Mouse (Mus musculus): ENCODE results near the gene Btd.

Btd gene

GRCm38 (mm10) chr14:31645920-31646319, 5.1 kb downstream of the Btd start:
- no peak for DNase-seq (ENCODE audit: low spot score in 2 of 2)

GRCm38 (mm10) chr14:31647991-31648390, 7.2 kb downstream of the Btd start:
- no peak for DNase-seq (ENCODE audit: low spot score in 2 of 2)

GRCm38 (mm10) chr14:31650347-31650746, 9.5 kb downstream of the Btd start:
- no peak for DNase-seq (ENCODE audit: low spot score in 2 of 2)

- no peak for DNase-seq (ENCODE audit: low spot score in 2 of 2)
Measured at GRCm38 (mm10) chr14:31651206-31651605, 10.4 kb downstream of the Btd start.

- DNase-seq (ENCODE audit: low spot score in 2 of 2) = no peak
Measured at GRCm38 (mm10) chr14:31652106-31652505, 11.3 kb downstream of the Btd start.

- DNase-seq (ENCODE audit: low spot score in 2 of 2) = no peak
Measured at GRCm38 (mm10) chr14:31652624-31653023, 11.8 kb downstream of the Btd start.

GRCm38 (mm10) chr14:31653101-31653875, 12.5 kb downstream of the Btd start:
- DNase-seq (ENCODE audit: low spot score in 2 of 2) = peak in 1 of 2 experiments; percentile 1

GRCm38 (mm10) chr14:31654816-31655215, 14.0 kb downstream of the Btd start:
- peak in 1 of 2 experiments; percentile 1 for DNase-seq (ENCODE audit: low spot score in 2 of 2)

- peak in 1 of 2 experiments; percentile 4 for DNase-seq (ENCODE audit: low spot score in 2 of 2)
Measured at GRCm38 (mm10) chr14:31655406-31655805, 14.6 kb downstream of the Btd start.

GRCm38 (mm10) chr14:31656386-31656785, 15.6 kb downstream of the Btd start:
- peak in 1 of 2 experiments; percentile 1 for DNase-seq (ENCODE audit: low spot score in 2 of 2)

GRCm38 (mm10) chr14:31656857-31657645, 16.2 kb downstream of the Btd start:
- DNase-seq (ENCODE audit: low spot score in 2 of 2) = peak; percentile 34 to 75

GRCm38 (mm10) chr14:31658126-31658680, 17.4 kb downstream of the Btd start:
- peak in 1 of 2 experiments; percentile 8 for DNase-seq (ENCODE audit: low spot score in 2 of 2)

GRCm38 (mm10) chr14:31659501-31660181, 18.8 kb downstream of the Btd start:
- peak in 1 of 2 experiments; percentile 40 for DNase-seq (ENCODE audit: low spot score in 2 of 2)

GRCm38 (mm10) chr14:31660312-31661093, 19.7 kb downstream of the Btd start:
- DNase-seq (ENCODE audit: low spot score in 2 of 2) = peak in 1 of 2 experiments; percentile 24

- peak; percentile 78 to 85 for DNase-seq (ENCODE audit: low spot score in 2 of 2)
Measured at GRCm38 (mm10) chr14:31661671-31662554, 21.1 kb downstream of the Btd start.

- peak in 1 of 2 experiments; percentile 34 for DNase-seq (ENCODE audit: low spot score in 2 of 2)
Measured at GRCm38 (mm10) chr14:31662555-31663211, 21.9 kb downstream of the Btd start.

- DNase-seq (ENCODE audit: low spot score in 2 of 2) = peak in 1 of 2 experiments; percentile 12
Measured at GRCm38 (mm10) chr14:31663376-31664099, 22.7 kb downstream of the Btd start.

- peak in 1 of 2 experiments; percentile 29 for DNase-seq (ENCODE audit: low spot score in 2 of 2)
Measured at GRCm38 (mm10) chr14:31664100-31664902, 23.5 kb downstream of the Btd start.

Data from frontal cortex, postnatal 14 days (tissue).